Mouse (Mus musculus) bone marrow, adult 2 months (tissue): ENCODE measurements around the gene Txnrd2.

Experiments used
- CTCF ChIP-seq: fragments of 200-500 bp; IDR thresholded peaks from 2 replicates; pipeline ENCODE4 v1.5.1; 2011; ENCODE audit warnings: low read length, control low read depth; ENCODE audit not compliant: control insufficient read depth, insufficient read depth
- POLR2A ChIP-seq: fragments of 200-500 bp; IDR thresholded peaks from 2 replicates; pipeline ENCODE4 v1.6.1; 2011; ENCODE audit warnings: low read depth, mild to moderate bottlenecking, control low read depth, low read length, borderline replicate concordance; ENCODE audit not compliant: control insufficient read depth

GRCm38 (mm10) chr16:18396201-18396600 is 30.0 kb upstream of the Txnrd2 start:
- TF ChIP-seq POLR2A (no peak), CTCF (no peak)
